In the genomic region with DNA sequence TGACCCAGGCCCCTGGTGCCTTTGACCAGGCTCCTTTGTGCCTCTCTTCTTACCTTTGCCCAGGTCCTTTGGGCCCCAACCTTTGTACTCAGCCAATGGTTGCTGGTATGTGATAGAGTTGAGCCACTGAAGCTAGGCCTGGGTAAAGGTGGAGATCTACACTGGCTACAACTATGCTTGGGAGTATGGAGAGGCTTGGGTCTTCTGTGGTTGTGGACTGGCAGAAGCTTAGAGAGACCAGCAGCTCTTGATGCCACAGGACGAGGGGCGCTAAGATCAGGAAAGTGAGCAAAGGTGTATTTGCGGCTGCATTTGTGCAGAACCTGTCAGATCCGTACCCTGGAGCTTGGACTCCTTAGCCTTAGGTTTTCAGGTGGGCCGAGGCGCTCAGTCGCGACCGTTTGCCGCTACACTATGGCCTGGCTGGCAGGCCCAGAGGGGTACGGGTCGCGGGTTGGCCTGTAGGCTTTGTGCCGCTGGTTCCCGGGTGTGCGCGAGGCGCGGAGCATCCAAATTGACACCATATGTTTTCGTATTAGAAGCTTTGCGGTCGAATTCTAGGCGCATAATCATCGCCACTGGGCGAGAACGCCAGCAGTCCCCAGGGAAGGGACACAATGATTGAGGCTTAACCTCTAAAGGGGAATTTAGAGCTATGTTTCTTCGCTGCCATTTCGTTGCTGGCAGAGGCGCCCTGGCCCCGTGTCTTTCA, we compare ENCODE assay signal across 11 mouse cellular contexts. TPM values are rescaled to one million over a fixed set of nuclear protein-coding genes. Genes with fewer than 3 reads are reported as not detected.
DNase-seq lines count a peak whose midpoint lies in the region; ATAC-seq and TF ChIP-seq lines count a peak whose summit lies in the region.
"Had no signal": no experiment of that assay in that cellular context is flagged by ENCODE, and none has a peak within 500 bp of the region (broad histone marks: within the 10 kb centered on the region; RNA-seq: fewer than 3 reads in every experiment).

No protein-coding gene starts in this region.

- no peak for DNase-seq in layer of hippocampus, adult 2 months (ENCODE audit: low spot score in 2 of 2)
- no peak for DNase-seq in layer of hippocampus, adult 18-20 months (ENCODE audit: low spot score in 2 of 2)
- no peak for DNase-seq in layer of hippocampus, postnatal 36 days
- DNase-seq in left cerebral cortex, adult 9 months (ENCODE audit: low spot score in 2 of 2), result no peak
- no peak for DNase-seq in yolk sac, embryonic 10.5 days (ENCODE audit: low spot score)
- DNase-seq: lung, adult 2 months had no signal

- peaks cover 93% of the 10 kb centered on the region for H3K27me3 ChIP-seq in embryonic facial prominence, embryonic 15.5 days
- H3K27me3 ChIP-seq in intestine, postnatal 0 days (replicated peaks; ENCODE audit: control insufficient read depth, insufficient read depth, low read length), result peaks cover 96% of the 10 kb centered on the region
- H3K27me3 ChIP-seq in stomach, embryonic 15.5 days (replicated peaks), result peaks cover 87% of the 10 kb centered on the region

- peak overlapping the region; percentile 18 for H3K4me3 ChIP-seq in layer of hippocampus, adult 2 months
- H3K4me3 ChIP-seq in embryonic facial prominence, embryonic 15.5 days (replicated peaks), result no peak overlapping the region
- peak overlapping the region; percentile 7; the same call in 1 of the 2 replicates for H3K4me3 ChIP-seq in intestine, postnatal 0 days (ENCODE audit: low read depth, low read length)
- H3K4me3 ChIP-seq in stomach, embryonic 15.5 days (replicated peaks), result no peak overlapping the region
- H3K4me3 ChIP-seq: kidney, embryonic 15.5 days had no signal

- TF ChIP-seq CTCF in layer of hippocampus, adult 2 months (conservative IDR thresholded peaks at IDR 0.05), result no peak
- no peak for TF ChIP-seq CTCF in intestine, postnatal 0 days (IDR thresholded peaks at IDR 0.05; ENCODE audit: low read depth)

- H3K9ac ChIP-seq in embryonic facial prominence, embryonic 15.5 days, result no peak overlapping the region
- no peak overlapping the region for H3K9ac ChIP-seq in intestine, postnatal 0 days (ENCODE audit: low read depth, low read length)
- no peak overlapping the region for H3K9ac ChIP-seq in stomach, embryonic 15.5 days
- H3K9ac ChIP-seq: kidney, embryonic 15.5 days had no signal

- ATAC-seq in embryonic facial prominence, embryonic 15.5 days (ENCODE audit: insufficient number of reproducible peaks, low FRiP score, low TSS enrichment, low read depth), result no peak
- no peak for ATAC-seq in intestine, postnatal 0 days
- ATAC-seq in stomach, embryonic 15.5 days (ENCODE audit: insufficient read depth, low FRiP score, low read depth), result peak; percentile 20; the same call in 1 of the 2 replicates

- 5% methylated on average over 30 of the region's 30 CpGs for WGBS in embryonic facial prominence, embryonic 15.5 days
- WGBS in intestine, postnatal 0 days, result 3% methylated on average over 30 of the region's 30 CpGs
- 4% methylated on average over 30 of the region's 30 CpGs for WGBS in stomach, embryonic 15.5 days

- H3K9me3 ChIP-seq in embryonic facial prominence, embryonic 15.5 days (replicated peaks), result no peaks in the 10 kb centered on the region
- H3K9me3 ChIP-seq in intestine, postnatal 0 days (ENCODE audit: control insufficient read depth), result no peaks in the 10 kb centered on the region
- H3K9me3 ChIP-seq in stomach, embryonic 15.5 days, result no peaks in the 10 kb centered on the region
- H3K9me3 ChIP-seq: kidney, embryonic 15.5 days had no signal

- H3K27ac ChIP-seq in layer of hippocampus, adult 2 months, result peak overlapping the region; percentile 72
- H3K27ac ChIP-seq in embryonic facial prominence, embryonic 15.5 days (replicated peaks), result no peak overlapping the region
- H3K27ac ChIP-seq in intestine, postnatal 0 days (ENCODE audit: low read depth, low read length), result no peak overlapping the region
- H3K27ac ChIP-seq in stomach, embryonic 15.5 days, result no peak overlapping the region
- H3K27ac ChIP-seq: kidney, embryonic 15.5 days had no signal

- H3K4me1 ChIP-seq in embryonic facial prominence, embryonic 15.5 days, result peaks cover 19% of the 10 kb centered on the region
- H3K4me1 ChIP-seq in intestine, postnatal 0 days (replicated peaks; ENCODE audit: control insufficient read depth, insufficient read depth, low read length), result no peaks in the 10 kb centered on the region
- H3K4me1 ChIP-seq in stomach, embryonic 15.5 days, result peaks cover 4% of the 10 kb centered on the region

- H3K36me3 ChIP-seq in embryonic facial prominence, embryonic 15.5 days, result no peaks in the 10 kb centered on the region
- H3K36me3 ChIP-seq in intestine, postnatal 0 days (ENCODE audit: control insufficient read depth, insufficient read depth), result no peaks in the 10 kb centered on the region
- H3K36me3 ChIP-seq in stomach, embryonic 15.5 days, result no peaks in the 10 kb centered on the region
- H3K36me3 ChIP-seq: kidney, embryonic 15.5 days had no signal

- H3K4me2 ChIP-seq in embryonic facial prominence, embryonic 15.5 days (replicated peaks), result 0 out of 2 replicates have a peak overlapping the region, but pooled peaks have one; percentile 0
- H3K4me2 ChIP-seq in intestine, postnatal 0 days (replicated peaks; ENCODE audit: low read depth), result no peak overlapping the region
- no peak overlapping the region for H3K4me2 ChIP-seq in stomach, embryonic 15.5 days
- H3K4me2 ChIP-seq: kidney, embryonic 15.5 days had no signal

RNA-seq across cellular contexts. Expression of a gene that starts 12.5 kb away (rescaled TPM):
- 10 to 100 TPM; 10.5 to 13.5 TPM for total RNA-seq in layer of hippocampus, adult 2 months (2021)
- 10 to 100 TPM; 10.2 to 12.9 TPM for total RNA-seq in layer of hippocampus, adult 18-20 months (2021)
- polyA plus RNA-seq in embryonic facial prominence, embryonic 15.5 days (2015; fragmentation: Nextera tagmentation; extraction: Ambion mirVana), result 2.2 and 2.7 TPM in 2 replicates
- polyA plus RNA-seq in intestine, postnatal 0 days (2015; fragmentation: Nextera tagmentation; extraction: Ambion mirVana), result 0.43 and 0.51 TPM in 2 replicates
- 2.5 and 4.0 TPM in 2 replicates for polyA plus RNA-seq in stomach, embryonic 15.5 days (2015; fragmentation: Nextera tagmentation; extraction: Ambion mirVana)
- 1 to 10 TPM; 8.9 to 9.4 TPM for total RNA-seq in layer of hippocampus, postnatal 36 days (2021)
- total RNA-seq: adrenal gland, adult 18-20 months had no signal
- polyA plus RNA-seq: lung, adult 2 months had no signal

Comparison
In these comparisons a context has a peak if more than half of its experiments do, and no peak if none do; other contexts are left out.
1. H3K4me3 ChIP-seq: peak in layer of hippocampus, adult 2 months (single experiment) and intestine, postnatal 0 days (single experiment); none in embryonic facial prominence, embryonic 15.5 days (single experiment) and stomach, embryonic 15.5 days (single experiment).